Mouse (Mus musculus) midbrain, embryonic 14.5 days (tissue): ENCODE results near the gene Pcgf2. TPM values are rescaled to one million over a fixed set of nuclear protein-coding genes. Genes with fewer than 3 reads are reported as not detected.
A peak's percentile ranks its signal among the peaks of the same experiment; 100 is the strongest.

Experiments
- ATAC-seq: fragments of 200-750 bp; cut with Nextera tagmentation; 2 replicates; pipeline ENCODE4 v1.8.0; 2017; ENCODE audit warnings: moderate number of reproducible peaks, moderate library complexity; ENCODE audit not compliant: low FRiP score, low TSS enrichment
- DNase-seq: peaks from one replicate; pipeline ENCODE4 v3.0.0-alpha.2; 2015
- H3K27ac ChIP-seq: fragments of 300-500 bp; sonication (generic); replicated peaks from 2 replicates; pipeline ENCODE4 v1.5.1; 2014; ENCODE audit warnings: mild to moderate bottlenecking, low read depth, low read length, moderate library complexity
- H3K27me3 ChIP-seq: fragments of 300-500 bp; sonication (generic); 2 replicates; pipeline ENCODE4 v1.6.1; 2014; ENCODE audit warnings: low read length, control low read depth, mixed read lengths; ENCODE audit not compliant: control insufficient read depth, insufficient read depth
- H3K36me3 ChIP-seq: fragments of 300-500 bp; sonication (generic); 2 replicates; pipeline ENCODE4 v1.6.1; 2014; ENCODE audit warnings: low read length, control low read depth; ENCODE audit not compliant: control insufficient read depth, insufficient read depth
- H3K4me1 ChIP-seq: fragments of 300-500 bp; sonication (generic); 2 replicates; pipeline ENCODE4 v1.6.1; 2014; ENCODE audit warnings: mild to moderate bottlenecking, antibody characterized with exemption, low read length, control low read depth; ENCODE audit not compliant: control insufficient read depth, insufficient read depth
- H3K4me2 ChIP-seq: fragments of 300-500 bp; sonication (generic); 2 replicates; pipeline ENCODE4 v1.6.1; 2014; ENCODE audit warnings: mild to moderate bottlenecking, low read length, moderate library complexity
- H3K4me3 ChIP-seq: fragments of 300-500 bp; sonication (generic); replicated peaks from 2 replicates; pipeline ENCODE4 v1.5.1; 2014; ENCODE audit warnings: low read depth, low read length
- H3K9ac ChIP-seq: fragments of 300-500 bp; sonication (generic); replicated peaks from 2 replicates; pipeline ENCODE4 v1.6.1; 2014; ENCODE audit warnings: mild to moderate bottlenecking, low read length, moderate library complexity
- H3K9me3 ChIP-seq: fragments of 300-500 bp; sonication (generic); 2 replicates; pipeline ENCODE4 v1.6.1; 2016; ENCODE audit warnings: low read length, control low read depth, mixed read lengths; ENCODE audit not compliant: control insufficient read depth
- WGBS: fragments of 180-500 bp; shearing (Covaris S2); extraction: QIAGEN DNeasy Blood & Tissue Kit; methylation state at CpG from one replicate; pipeline ENCODE4 v1.1.7; 2014; 5-methylcytosine and 5-hydroxymethylcytosine counted together
- polyA plus RNA-seq: library from polyadenylated mRNA; unstranded; fragments of >200 nt; fragmentation: Nextera tagmentation; extraction: Ambion mirVana; gene quantifications from 2 replicates; pipeline ENCODE4 v1.2.1, GENCODE M21; 2014

The Pcgf2 gene
- polyA plus RNA-seq, 1 experiment from 2014 or later, result 25.5 TPM

GRCm38 (mm10) chr11:97663528-97664338 lies 36.6 kb downstream of the Pcgf2 start:
- Histone ChIP-seq H3K4me2 (peak overlapping the region; percentile 79), H3K4me1 (peaks cover 37% of the 10 kb centered on the region), H3K36me3 (peaks cover 16% of the 10 kb centered on the region), H3K9ac (peak overlapping the region; percentile 88), H3K27me3 (peaks cover 18% of the 10 kb centered on the region), H3K27ac (peak overlapping the region; percentile 88), H3K4me3 (peak overlapping the region; percentile 87), H3K9me3 (no peaks in the 10 kb centered on the region)
- ATAC-seq, result no peak
- WGBS, result under 1% methylated on average over 35 of the region's 57 CpGs
- peak; percentile 67 for DNase-seq

- ATAC-seq, result peak; percentile 70
- H3K9me3 ChIP-seq, result no peaks in the 10 kb centered on the region
- peak within 1 kb of the TSS; percentile 88 for H3K9ac ChIP-seq
- WGBS, result under 1% methylated on average over 45 of the region's 76 CpGs
- peak within 1 kb of the TSS; percentile 79 for H3K4me2 ChIP-seq
- peak within 1 kb of the TSS; percentile 87 for H3K4me3 ChIP-seq
- peak; percentile 95 for DNase-seq
- H3K4me1 ChIP-seq, result peaks cover 36% of the 10 kb centered on the region
- H3K27me3 ChIP-seq, result peaks cover 18% of the 10 kb centered on the region
- peaks cover 9% of the 10 kb centered on the region for H3K36me3 ChIP-seq
- H3K27ac ChIP-seq, result peak within 1 kb of the TSS; percentile 88
Measured at GRCm38 (mm10) chr11:97662893-97663527, 37.3 kb downstream of the Pcgf2 start, which contains the start of gene Mllt6. TSS of gene Mllt6 (plus strand) at chr11:97663414.

GRCm38 (mm10) chr11:97662207-97662892 lies 37.9 kb downstream of the Pcgf2 start:
- Histone ChIP-seq H3K4me1 (peaks cover 36% of the 10 kb centered on the region), H3K27ac (no peak overlapping the region), H3K9me3 (no peaks in the 10 kb centered on the region), H3K9ac (peak overlapping the region; percentile 88; the same call in 1 of the 2 replicates), H3K4me3 (peak overlapping the region; percentile 87), H3K27me3 (peaks cover 18% of the 10 kb centered on the region), H3K36me3 (peaks cover 5% of the 10 kb centered on the region; the same call in 1 of the 2 replicates), H3K4me2 (peak overlapping the region; percentile 79)
- WGBS, result 1% methylated on average over 21 of the region's 21 CpGs
- ATAC-seq (no peak), DNase-seq (no peak)

GRCm38 (mm10) chr11:97661648-97662133 lies 38.6 kb downstream of the Pcgf2 start:
- Histone ChIP-seq H3K4me2 (peak overlapping the region; percentile 79), H3K9me3 (no peaks in the 10 kb centered on the region), H3K36me3 (no peaks in the 10 kb centered on the region), H3K9ac (no peak overlapping the region), H3K4me3 (peak overlapping the region; percentile 87), H3K27me3 (peaks cover 18% of the 10 kb centered on the region), H3K27ac (no peak overlapping the region), H3K4me1 (peaks cover 36% of the 10 kb centered on the region)
- DNase-seq, result no peak
- ATAC-seq, result no peak
- WGBS, result under 1% methylated on average over 18 of the region's 20 CpGs

GRCm38 (mm10) chr11:97660734-97661647 lies 39.3 kb downstream of the Pcgf2 start:
- no peak for ATAC-seq
- Histone ChIP-seq H3K9ac (peak overlapping the region; percentile 73), H3K9me3 (no peaks in the 10 kb centered on the region), H3K4me2 (peak overlapping the region; percentile 79), H3K4me3 (peak overlapping the region; percentile 87), H3K27me3 (peaks cover 18% of the 10 kb centered on the region), H3K36me3 (no peaks in the 10 kb centered on the region), H3K27ac (no peak overlapping the region), H3K4me1 (peaks cover 36% of the 10 kb centered on the region)
- no peak for DNase-seq
- 2% methylated on average over 27 of the region's 27 CpGs for WGBS

GRCm38 (mm10) chr11:97659990-97660714 lies 40.1 kb downstream of the Pcgf2 start:
- H3K36me3 ChIP-seq, result no peaks in the 10 kb centered on the region
- ATAC-seq (peak; percentile 87), DNase-seq (peak; percentile 86)
- under 1% methylated on average over 78 of the region's 78 CpGs for WGBS
- H3K9ac ChIP-seq, result peak overlapping the region; percentile 73
- peak overlapping the region; percentile 76 for H3K4me2 ChIP-seq
- H3K4me3 ChIP-seq, result peak overlapping the region; percentile 65
- peaks cover 32% of the 10 kb centered on the region for H3K4me1 ChIP-seq
- peaks cover 18% of the 10 kb centered on the region for H3K27me3 ChIP-seq
- H3K27ac ChIP-seq, result peak overlapping the region; percentile 57; the same call in 1 of the 2 replicates
- H3K9me3 ChIP-seq, result no peaks in the 10 kb centered on the region

- Histone ChIP-seq H3K9ac (peak overlapping the region; percentile 73), H3K36me3 (no peaks in the 10 kb centered on the region), H3K27me3 (peaks cover 18% of the 10 kb centered on the region), H3K4me3 (peak overlapping the region; percentile 65), H3K4me1 (peaks cover 26% of the 10 kb centered on the region), H3K27ac (0 out of 2 replicates have a peak overlapping the region, but pooled peaks have one; percentile 57), H3K4me2 (peak overlapping the region; percentile 76), H3K9me3 (no peaks in the 10 kb centered on the region)
- DNase-seq (no peak), ATAC-seq (0 out of 2 replicates have a peak, but pooled peaks have one; percentile 8)
- WGBS, result 11% methylated on average over 13 of the region's 13 CpGs
Measured at GRCm38 (mm10) chr11:97659267-97659989, 40.9 kb downstream of the Pcgf2 start.
